Mouse (Mus musculus): ENCODE data around the gene Ttyh2.
A peak's percentile ranks its signal among the peaks of the same experiment; 100 is the strongest.

Gene Ttyh2

DNA sequence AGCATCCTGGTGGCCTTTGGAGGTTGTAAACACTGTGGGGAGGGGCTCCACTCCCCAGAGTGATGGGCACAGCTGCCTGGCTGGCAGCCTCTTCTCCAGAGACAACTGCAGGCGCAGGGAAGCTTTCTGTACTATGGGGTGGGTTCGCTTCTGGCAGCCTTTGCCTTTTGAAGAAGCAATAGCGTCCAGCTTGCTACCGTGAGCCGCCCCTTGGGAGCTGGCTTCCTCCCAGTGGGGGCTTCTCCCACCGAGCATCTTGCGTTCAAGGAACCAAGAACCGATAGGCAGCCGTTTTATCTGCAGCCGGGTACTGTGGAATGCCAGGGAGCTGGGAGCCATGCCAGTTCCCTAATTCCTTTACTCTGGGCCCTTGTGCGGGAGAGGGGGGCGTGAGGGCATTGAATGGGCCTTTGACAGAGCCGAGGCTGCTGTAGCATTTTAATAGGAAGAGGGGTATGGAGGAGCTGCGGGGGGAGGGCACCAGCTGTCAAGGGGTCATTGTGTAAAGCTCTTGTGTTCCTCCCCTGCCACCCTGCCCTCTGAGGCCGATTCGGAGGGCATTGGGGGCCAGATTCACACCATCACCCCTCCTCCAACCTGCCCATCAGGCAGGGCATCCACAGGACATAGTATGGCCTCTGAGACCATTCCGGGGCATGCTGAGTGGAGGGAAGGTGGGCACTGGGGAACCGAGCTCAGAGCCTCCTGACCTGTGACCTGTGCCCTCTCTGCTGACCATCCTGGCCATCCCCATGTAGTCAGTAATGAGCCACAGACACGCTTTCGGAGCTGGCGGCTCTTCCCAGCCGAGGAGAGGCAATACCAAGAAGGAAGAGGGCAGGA lies 29.1 kb downstream of the Ttyh2 start:
- DNase-seq (ENCODE audit: low read depth in 2 of 2, low spot score in 2 of 2): no peak

DNA sequence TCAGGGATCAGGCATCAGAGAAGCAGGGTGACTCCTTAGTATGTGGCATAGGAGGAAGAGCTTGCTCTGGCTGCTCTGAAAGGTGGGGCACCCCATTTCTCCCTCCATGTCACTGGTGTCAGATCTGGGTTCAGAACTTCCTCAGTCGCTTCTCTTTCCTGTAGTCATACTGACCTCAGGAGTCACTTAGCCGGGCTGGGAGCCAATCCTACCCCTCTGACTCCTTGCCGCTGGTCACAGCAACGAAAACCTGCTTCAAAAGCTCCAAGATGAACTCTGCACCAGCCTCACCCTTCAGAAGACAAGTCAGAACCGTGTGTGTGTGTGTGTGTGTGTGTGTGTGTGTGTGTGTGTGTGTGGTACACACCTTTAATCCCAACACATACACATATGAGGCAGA lies 31.1 kb downstream of the Ttyh2 start:
- DNase-seq (ENCODE audit: low read depth in 2 of 2, low spot score in 2 of 2): no peak

DNA sequence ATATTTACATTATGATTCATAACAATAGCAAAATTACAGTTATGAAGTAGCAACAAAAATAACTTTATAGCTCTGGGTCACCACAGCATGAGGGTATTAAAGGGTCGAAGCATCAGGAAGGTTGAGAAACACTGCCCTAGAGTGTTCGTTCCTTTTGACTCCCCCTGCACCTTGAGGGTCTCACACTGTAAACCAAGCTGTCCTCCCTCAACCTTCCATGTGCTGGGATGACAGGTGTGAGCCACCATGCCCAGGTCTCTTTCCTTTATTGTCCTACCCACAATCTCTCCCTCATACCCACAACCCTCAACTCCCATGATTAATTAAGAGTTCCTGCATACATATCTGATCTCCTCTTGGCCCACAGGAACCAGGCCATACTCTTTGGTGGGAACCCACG lies 36.2 kb downstream of the Ttyh2 start:
- no peak for DNase-seq (ENCODE audit: low read depth in 2 of 2, low spot score in 2 of 2)

DNA sequence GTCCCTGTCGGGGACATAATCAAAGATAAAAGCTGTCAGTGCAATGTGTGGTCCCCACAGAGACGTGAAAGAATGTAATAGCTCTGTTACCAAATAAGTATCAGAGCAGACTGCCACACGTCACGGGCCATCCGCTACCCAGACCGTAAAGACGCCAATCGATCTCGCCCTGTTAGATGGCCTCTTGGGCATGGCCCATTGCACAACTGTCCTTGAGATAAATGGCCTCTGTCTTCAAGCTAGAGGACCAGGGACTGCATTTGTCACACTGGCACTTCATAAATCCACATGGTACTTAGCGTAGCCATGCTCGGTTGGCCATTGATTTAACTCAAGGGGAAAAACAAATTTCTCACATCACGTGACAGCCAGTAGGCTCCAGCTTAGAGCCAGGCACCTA lies 36.6 kb downstream of the Ttyh2 start:
- no peak for DNase-seq (ENCODE audit: low read depth in 2 of 2, low spot score in 2 of 2)

DNA sequence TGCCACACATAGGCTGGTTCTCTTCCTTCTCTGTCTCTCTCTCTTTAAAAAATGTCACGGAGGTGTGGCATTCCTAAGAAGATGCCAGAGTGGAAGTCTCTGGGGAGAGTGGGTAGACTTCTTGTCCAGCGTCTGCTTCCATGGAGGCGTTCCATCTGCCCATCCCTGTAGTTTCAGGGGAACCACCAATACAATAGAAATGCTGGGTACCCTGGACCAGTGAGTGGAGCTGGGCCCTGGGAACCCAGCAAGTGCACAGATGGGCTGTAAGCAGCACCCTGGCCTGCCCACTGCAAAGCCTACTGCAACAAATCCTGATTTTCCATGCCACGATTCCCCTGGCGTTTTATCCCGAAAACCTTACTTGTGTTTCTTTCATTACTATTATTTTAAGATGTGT lies 39.3 kb downstream of the Ttyh2 start:
- DNase-seq (ENCODE audit: low read depth in 2 of 2, low spot score in 2 of 2): no peak

DNA sequence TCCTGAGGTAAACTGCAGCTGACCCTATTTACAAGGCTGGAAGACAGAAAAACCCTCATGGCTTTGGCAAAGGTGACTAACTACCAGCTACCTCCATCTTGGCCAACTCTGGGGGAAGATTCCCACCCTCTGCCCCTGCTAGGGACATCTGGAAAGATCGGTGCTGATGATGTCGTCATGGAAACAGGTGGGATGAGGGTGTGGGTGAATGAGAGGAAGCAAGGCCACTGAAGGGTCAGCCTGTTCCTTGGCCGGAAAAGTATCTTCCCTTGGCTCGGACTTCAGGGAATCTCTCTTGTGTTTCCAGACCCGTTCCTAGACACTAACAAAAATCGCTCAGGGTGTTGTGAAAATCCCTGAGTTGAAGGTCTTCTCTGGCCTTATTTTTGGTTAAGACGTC lies 40.3 kb downstream of the Ttyh2 start:
- no peak for DNase-seq (ENCODE audit: low read depth in 2 of 2, low spot score in 2 of 2)

DNA sequence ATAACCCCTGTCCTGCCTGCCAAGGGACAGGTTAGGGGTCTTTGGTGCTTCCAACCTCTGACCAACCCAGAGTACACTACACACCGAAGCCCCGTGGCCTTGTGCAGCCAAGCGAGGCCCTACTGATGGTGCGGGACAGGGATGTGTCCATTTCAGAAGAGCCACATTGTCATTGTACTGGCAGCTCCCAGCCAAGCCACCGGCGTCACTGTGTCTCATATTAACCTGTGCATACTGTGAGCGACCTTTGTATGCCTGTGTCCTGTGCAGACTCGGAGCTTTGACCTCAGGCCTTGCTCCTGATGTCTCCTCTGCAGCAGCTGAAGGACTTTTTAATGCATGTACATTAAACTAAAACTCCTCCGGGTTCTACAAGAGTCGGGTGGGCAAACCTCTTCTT lies 45.3 kb downstream of the Ttyh2 start:
- DNase-seq (ENCODE audit: low read depth in 2 of 2, low spot score in 2 of 2): no peak

DNA sequence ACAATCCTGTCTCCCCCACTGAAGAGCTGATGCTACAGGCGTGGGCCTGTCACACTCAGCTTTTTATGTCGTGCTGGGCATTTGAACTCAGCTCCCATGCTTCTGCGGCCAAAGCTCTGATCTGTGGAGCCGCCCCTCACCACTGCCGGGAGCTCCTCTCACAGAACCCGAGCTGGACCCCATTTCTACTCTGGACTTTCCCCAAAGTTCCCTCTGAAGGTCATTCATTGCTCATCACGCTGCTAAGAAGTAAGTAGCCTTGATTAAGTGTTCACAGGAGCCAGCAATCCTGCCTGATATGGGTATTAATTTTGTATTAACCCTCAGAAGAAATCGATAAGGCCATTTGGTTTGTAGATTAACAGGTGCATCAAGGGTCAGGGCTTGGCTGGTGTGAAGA lies 47.2 kb downstream of the Ttyh2 start:
- no peak for DNase-seq (ENCODE audit: low read depth in 2 of 2, low spot score in 2 of 2)

DNA sequence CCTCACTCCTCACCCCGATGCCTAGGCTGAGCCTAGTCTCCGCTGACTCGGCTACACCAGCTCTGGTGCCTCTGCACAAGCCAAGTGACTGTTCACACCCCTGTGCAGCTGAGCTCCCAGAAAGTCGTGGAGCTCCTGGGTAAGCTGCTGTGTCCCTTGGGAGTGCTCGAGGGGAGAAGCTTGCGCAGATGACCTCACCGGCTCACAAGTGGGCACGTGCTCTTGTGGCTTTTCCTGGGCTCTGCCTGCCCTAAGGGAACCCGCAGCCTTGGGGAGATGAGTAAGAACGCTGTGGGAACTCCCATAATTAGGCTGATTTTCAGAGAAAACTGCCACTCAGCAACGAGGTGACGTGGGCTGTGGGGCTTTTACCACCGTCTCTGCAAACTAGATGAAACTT lies 47.8 kb downstream of the Ttyh2 start:
- no peak for DNase-seq (ENCODE audit: low read depth in 2 of 2, low spot score in 2 of 2)

DNA sequence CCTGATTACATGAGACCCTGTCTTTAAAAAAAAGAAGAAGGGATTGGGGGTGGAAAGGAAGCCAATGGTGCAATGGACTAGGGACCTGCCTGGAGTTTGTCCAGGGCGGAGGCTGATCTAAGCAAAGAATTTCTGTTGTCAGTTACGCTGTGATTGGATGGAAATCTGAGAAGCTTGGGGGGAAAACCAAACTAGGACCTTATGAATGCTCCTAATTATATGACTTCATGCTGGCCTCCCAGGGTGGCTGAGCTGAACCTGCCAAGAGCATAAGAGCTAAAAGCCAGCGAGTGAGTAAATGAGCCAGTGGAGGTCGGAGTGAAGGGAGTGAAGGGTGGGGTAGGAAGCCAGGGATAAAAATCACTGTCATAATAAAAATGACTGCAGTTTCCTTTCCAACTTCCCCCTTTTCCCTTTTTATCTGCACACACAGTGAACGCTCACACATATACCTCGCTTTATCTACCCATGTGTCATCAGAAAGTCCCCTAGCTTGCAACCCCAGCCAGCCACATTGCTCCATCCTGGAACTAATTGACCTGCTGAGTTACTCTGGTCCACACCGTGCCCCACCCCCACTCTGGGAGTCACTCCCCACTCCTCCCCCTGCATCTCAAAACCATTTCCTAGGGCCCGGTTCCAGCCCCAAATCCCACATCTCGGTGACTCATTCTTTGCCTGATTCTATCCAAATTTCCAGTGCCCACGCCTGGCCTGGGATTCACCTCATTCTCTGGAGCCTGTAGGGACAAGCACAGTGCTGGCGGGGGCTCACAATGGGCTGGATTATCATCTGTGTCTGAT lies 49.8 kb downstream of the Ttyh2 start:
- DNase-seq (ENCODE audit: low read depth in 2 of 2, low spot score in 2 of 2): no peak

DNA sequence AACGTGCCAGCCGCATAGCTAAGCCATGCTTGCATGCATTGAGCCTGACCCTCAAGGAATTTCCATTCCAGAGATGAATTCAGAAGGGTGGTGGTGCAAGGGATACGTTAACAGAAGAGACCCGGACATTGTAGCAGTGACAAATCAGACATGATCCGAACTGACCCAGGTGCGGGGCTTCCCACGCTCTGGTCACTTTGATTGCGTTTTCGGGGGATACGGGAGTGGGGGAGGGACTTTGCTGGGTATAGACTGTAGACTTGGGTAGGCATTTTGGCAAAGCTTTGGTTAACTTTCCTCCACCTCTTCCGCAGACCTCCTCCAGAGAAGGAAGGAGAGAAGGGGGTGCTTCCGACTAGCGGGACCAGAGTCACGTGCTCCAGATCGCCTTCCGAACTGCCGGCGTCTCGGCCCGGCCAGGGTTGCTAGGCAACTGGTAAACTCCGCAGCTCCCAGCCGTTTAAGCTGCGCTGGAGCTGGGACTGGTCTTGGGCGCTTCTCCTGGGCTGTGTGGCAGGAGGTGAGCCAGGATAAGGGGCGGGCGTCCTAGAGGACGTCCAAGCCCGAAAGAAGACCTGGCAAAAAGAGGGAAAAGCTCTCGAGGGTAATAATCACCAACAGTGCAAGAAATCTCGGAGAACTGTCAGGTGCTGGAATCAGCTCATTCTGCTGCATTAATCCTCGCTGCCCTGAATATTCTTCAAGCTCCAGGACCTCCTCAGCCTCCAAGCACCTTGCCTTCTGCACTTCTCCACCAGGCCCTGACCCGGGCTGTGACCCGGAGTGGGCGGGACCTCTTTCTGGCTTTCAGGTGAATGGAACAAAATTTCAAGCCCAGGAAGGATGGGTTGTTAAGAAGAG lies 52.0 kb downstream of the Ttyh2 start, which contains the start of gene Dnaic2:
Dnaic2 (plus strand) TSS at position 444 of the 861 bp plus-strand sequence.
- no peak for DNase-seq (ENCODE audit: low read depth in 2 of 2, low spot score in 2 of 2)

DNA sequence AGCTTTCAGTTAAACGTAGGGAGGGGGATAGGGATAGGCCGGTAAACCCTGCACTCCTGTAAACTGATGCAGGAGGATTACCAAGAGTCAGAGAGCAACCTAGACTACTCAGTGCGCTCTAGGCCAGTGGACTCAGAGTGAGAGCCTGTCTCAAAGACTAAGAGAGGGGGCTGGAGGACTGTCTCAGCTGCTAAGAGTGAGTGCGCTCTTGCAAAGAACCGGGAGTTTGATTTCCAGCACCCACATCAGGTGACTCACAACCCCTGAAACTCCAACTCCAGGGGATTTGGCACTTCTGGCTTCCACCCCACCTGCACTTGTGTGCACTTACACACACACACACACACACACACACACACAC lies 52.6 kb downstream of the Ttyh2 start:
- DNase-seq (ENCODE audit: low read depth in 2 of 2, low spot score in 2 of 2): no peak

DNA sequence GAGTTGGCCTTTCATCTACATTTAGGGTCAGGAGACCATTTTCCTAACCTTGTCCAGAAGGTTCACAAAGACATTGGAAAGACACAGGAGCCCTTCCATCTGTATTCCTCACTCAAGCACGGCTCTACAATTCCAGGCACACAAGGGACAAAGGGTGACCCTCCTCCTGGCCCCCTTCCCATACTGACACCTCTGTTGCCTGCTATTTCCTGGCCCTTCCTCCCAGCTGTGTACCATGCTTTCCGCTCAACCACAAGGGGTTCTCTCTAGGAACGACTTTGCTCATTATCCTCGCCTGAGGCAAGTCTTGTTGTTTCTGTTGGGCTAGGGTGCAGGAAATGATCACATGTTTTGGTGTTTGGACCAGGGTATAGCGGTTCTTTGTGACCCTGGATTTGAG lies 53.1 kb downstream of the Ttyh2 start:
- no peak for DNase-seq (ENCODE audit: low read depth in 2 of 2, low spot score in 2 of 2)

DNA sequence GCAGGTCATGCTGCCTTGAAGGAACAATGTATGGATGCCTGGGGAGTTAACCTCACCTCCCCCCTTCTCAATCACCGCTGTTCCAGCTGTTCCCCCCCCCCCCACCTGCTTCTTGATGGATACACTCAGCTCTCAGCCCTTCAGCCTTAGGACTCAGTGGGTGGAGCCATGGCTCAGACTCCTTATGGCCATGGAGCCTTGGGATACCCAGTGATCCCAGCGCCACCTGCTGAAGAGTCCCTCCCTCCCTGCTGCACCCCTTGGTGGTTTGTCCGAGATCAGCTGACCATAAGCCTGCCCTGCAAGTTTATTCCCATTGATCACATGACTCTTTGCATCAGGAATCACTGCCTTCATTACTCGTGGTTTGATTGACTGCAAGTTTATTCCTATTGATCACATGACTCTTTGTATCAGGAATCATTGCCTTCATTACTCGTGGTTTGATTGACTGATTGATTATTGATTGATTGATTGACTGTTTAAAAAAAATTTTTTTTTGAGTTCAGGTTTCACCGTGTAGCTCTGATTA lies 54.7 kb downstream of the Ttyh2 start:
- no peak for DNase-seq (ENCODE audit: low read depth in 2 of 2, low spot score in 2 of 2)

DNA sequence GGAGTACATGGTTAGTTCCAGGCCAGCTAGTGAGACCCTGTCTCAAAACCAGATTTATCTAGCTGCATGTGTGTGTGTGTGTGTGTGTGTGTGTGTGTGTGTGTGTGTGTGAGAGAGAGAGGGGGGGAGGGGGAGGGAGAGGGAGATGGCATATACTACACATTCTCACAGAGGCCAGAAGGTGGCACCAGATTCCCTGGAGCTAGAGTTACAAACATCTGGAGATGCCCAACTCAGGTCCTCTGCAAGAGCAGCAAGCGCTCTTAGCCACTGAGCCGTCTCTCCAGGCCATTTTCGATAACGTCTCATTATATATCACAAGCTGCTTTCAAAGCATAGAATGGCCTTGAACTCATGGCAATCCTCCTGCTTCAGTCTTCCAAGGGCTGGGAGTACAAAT lies 56.5 kb downstream of the Ttyh2 start:
- DNase-seq (ENCODE audit: low read depth in 2 of 2, low spot score in 2 of 2): no peak

DNA sequence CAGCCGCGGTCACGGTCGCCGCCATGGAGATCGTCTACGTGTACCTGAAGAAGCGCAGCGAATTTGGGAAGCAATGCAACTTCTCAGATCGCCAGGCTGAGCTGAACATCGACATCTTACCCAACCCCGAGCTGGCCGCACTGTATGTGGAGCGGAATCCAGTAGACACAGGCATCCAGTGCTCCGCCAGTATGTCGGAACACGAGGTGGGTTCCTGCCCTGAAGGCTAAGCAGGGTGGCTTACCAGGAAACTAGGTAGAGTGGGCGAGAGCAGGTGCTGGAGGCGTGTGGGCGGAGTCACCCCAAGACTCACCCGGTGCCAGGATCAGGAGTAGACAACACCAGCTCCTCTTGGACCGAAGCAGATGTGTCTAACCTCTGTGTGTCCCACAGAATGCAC lies 57.7 kb downstream of the Ttyh2 start:
- DNase-seq (ENCODE audit: low read depth in 2 of 2, low spot score in 2 of 2): no peak

DNA sequence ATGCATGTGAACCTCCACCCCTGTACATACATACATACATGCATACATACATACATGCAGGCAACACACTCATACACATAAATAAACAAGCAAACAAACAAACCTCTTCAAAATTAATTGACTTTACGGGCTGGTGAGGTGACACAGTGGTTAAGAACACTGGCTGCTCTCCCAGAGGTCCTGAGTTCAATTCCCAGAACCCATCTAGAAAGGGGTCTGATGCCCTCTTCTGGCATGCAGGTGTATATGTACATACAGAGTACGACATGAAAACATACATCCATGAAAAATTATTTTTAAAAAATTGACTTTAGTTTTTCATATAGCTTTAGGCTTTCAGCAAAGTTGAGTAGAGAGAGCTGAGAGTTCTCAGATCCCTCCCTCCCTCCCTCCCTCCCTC lies 60.9 kb downstream of the Ttyh2 start:
- DNase-seq (ENCODE audit: low read depth in 2 of 2, low spot score in 2 of 2): no peak

DNA sequence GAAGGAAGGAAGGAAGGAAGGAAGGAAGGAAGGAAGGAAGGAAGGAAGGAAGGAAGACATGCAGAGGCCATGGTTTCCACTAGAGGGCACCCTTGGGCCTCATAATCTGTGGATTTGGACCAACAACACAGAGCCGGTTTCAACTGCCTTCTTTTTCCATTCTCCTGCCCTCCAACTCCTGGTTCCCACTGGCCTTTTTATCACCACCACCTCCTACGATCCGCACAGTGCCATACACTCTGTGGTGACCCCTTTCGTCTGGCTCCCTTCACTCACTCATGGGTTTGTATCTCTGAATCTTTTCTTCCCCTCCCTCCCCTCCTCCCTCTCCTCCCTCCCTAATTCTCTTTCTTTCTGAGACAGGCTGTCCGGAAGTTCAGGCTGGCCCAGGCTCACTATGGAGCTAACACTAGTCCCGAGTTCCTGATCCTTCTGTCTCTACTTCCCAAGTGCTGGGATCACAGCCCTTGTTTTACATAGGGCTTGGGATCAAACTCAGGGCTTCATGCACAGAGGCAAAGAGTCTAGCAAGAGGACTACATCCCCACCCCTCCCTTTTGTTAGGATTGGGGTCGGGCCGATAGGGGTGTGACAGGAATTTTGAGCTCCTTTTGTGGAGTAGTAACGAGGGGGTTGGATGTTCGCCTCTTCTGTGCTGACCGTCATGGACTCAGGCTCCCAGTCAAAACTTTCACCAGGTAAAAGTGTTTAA lies 61.8 kb downstream of the Ttyh2 start:
- DNase-seq (ENCODE audit: low read depth in 2 of 2, low spot score in 2 of 2): peak in 1 of 2 experiments; percentile 26

DNA sequence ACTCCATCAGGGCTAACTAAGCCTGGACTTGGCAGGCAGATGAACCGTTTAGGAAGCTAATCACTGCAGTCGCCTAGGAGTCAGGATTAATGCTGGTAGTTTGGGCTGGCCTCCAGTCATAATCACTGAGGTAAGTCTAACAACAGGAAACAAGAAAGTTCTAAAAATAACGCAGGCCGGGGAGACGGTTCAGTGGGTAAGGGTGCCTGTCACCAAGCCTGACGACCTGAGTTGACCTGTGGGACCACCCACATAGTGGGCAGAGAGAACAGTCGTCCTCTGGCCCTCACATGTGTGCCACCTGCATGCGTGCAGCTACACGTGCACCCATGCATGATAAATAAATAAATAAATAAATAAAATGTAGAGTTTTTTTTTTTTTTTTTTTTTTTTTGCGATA lies 65.4 kb downstream of the Ttyh2 start:
- DNase-seq (ENCODE audit: low read depth in 2 of 2, low spot score in 2 of 2): no peak

DNA sequence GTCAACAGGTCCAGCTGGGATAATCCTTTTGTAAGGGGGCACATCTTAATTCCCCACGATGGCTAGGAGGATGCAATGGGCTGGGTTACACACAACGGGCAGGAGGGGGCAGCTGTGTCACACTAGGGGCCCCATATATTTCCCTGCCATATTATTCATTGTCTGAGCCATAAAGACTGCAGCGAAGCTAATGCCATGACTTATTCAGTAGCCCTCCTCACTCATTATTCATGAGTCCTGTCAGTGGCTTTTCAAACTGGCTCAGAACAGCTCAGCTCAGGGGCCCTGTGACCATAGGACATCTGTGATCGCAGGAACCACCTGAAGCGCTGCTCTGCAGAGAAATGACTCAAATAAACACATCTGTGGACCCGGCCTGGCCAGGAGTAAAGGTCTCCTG lies 66.2 kb downstream of the Ttyh2 start:
- no peak for DNase-seq (ENCODE audit: low read depth in 2 of 2, low spot score in 2 of 2)

DNA sequence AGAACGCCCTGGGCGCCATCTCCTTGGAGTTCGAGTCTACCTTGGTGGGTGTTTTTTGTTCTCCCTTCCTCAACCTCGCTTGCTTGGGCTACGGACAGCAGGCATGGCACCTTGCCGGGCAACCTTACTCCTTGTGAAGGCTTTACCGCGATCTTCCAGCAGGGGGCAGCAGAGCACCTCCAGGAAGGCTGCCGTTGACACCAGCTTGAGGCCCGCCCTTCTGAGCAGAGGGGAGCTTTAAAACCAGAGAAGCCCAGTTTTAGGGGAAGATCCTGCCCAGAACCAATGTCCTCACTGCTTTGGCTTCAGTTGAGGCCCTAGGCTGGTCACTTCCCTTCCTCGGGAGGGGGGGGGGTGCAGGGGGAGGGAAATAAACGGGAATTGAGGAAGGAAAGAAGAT lies 69.9 kb downstream of the Ttyh2 start:
- DNase-seq (ENCODE audit: low read depth in 2 of 2, low spot score in 2 of 2): peak; percentile 79 to 82

Measured in CD8-positive naive resting alpha-beta T cell, adult 2 months (primary cell).